Mouse (Mus musculus) neural tube, embryonic 14.5 days (tissue): ENCODE measurements around the gene Hs6st3. TPM values are rescaled to one million over a fixed set of nuclear protein-coding genes. Genes with fewer than 3 reads are reported as not detected.

Experiments
- ATAC-seq: fragments of 200-750 bp; cut with Nextera tagmentation; 2 replicates; pipeline ENCODE4 v1.8.0; 2017; ENCODE audit warnings: low read depth, mild to moderate bottlenecking, moderate TSS enrichment, moderate library complexity
- H3K27ac ChIP-seq: fragments of 300-500 bp; sonication (generic); 2 replicates; pipeline ENCODE4 v1.5.1; 2014; ENCODE audit warnings: low read depth, mild to moderate bottlenecking, control low read depth, low read length, moderate library complexity, mixed read lengths
- H3K27me3 ChIP-seq: fragments of 300-500 bp; sonication (generic); 2 replicates; pipeline ENCODE4 v1.6.1; 2014; ENCODE audit warnings: low read length; ENCODE audit not compliant: control insufficient read depth, insufficient read depth
- H3K36me3 ChIP-seq: fragments of 300-500 bp; sonication (generic); 2 replicates; pipeline ENCODE4 v1.6.1; 2014; ENCODE audit warnings: low read length, mixed read lengths; ENCODE audit not compliant: control insufficient read depth, insufficient read depth
- H3K4me1 ChIP-seq: fragments of 300-500 bp; sonication (generic); 2 replicates; pipeline ENCODE4 v1.6.1; 2014; ENCODE audit warnings: low read length; ENCODE audit not compliant: control insufficient read depth, insufficient read depth
- H3K4me2 ChIP-seq: fragments of 300-500 bp; sonication (generic); 2 replicates; pipeline ENCODE4 v1.6.1; 2014; ENCODE audit warnings: mild to moderate bottlenecking, low read depth, low read length, control low read depth
- H3K4me3 ChIP-seq: fragments of 300-500 bp; sonication (generic); 2 replicates; pipeline ENCODE4 v1.5.1; 2014; ENCODE audit warnings: low read depth, low read length, control low read depth, mixed read lengths
- H3K9ac ChIP-seq: fragments of 300-500 bp; sonication (generic); replicated peaks from 2 replicates; pipeline ENCODE4 v1.6.1; 2014; ENCODE audit warnings: low read depth, mild to moderate bottlenecking, control low read depth, low read length, mixed read lengths
- H3K9me3 ChIP-seq: fragments of 300-500 bp; sonication (generic); 2 replicates; pipeline ENCODE4 v1.6.1; 2016; ENCODE audit warnings: low read length; ENCODE audit not compliant: control insufficient read depth
- WGBS: fragments of 180-500 bp; shearing (Covaris S2); extraction: QIAGEN DNeasy Blood & Tissue Kit; methylation state at CpG from one replicate; pipeline ENCODE4 v1.1.7; 2014; 5-methylcytosine and 5-hydroxymethylcytosine counted together
- polyA plus RNA-seq: library from polyadenylated mRNA; unstranded; fragments of >200 nt; fragmentation: Nextera tagmentation; extraction: Ambion mirVana; gene quantifications from 2 replicates; pipeline ENCODE4 v1.2.1, GENCODE M21; 2014

The Hs6st3 gene
- polyA plus RNA-seq, 1 experiment from 2014 or later = 6.5 TPM

- Histone ChIP-seq H3K9ac (no peak overlapping the region), H3K36me3 (no peaks in the 10 kb centered on the region), H3K4me1 (no peaks in the 10 kb centered on the region), H3K27ac (no peak overlapping the region), H3K4me3 (no peak overlapping the region), H3K4me2 (no peak overlapping the region), H3K27me3 (no peaks in the 10 kb centered on the region), H3K9me3 (no peaks in the 10 kb centered on the region)
- ATAC-seq = no peak
- WGBS = 17% methylated on average over 4 of the region's 4 CpGs
These were observed 312.3 kb downstream of the Hs6st3 start for GRCm38 (mm10) chr14:119450471-119450870.

GRCm38 (mm10) chr14:119451594-119451993 lies 313.5 kb downstream of the Hs6st3 start:
- Histone ChIP-seq H3K9ac (no peak overlapping the region), H3K4me2 (no peak overlapping the region), H3K27me3 (no peaks in the 10 kb centered on the region), H3K4me1 (no peaks in the 10 kb centered on the region), H3K4me3 (no peak overlapping the region), H3K27ac (no peak overlapping the region), H3K9me3 (no peaks in the 10 kb centered on the region), H3K36me3 (no peaks in the 10 kb centered on the region)
- no peak for ATAC-seq

- Histone ChIP-seq H3K4me2 (no peak overlapping the region), H3K27ac (no peak overlapping the region), H3K9me3 (no peaks in the 10 kb centered on the region), H3K4me1 (no peaks in the 10 kb centered on the region), H3K9ac (no peak overlapping the region), H3K4me3 (no peak overlapping the region), H3K27me3 (no peaks in the 10 kb centered on the region), H3K36me3 (no peaks in the 10 kb centered on the region)
- ATAC-seq = no peak
These were observed 314.2 kb downstream of the Hs6st3 start for GRCm38 (mm10) chr14:119452382-119452781.

- no peak overlapping the region for H3K9ac ChIP-seq
- no peaks in the 10 kb centered on the region for H3K27me3 ChIP-seq
- H3K27ac ChIP-seq = no peak overlapping the region
- H3K4me1 ChIP-seq = no peaks in the 10 kb centered on the region
- H3K36me3 ChIP-seq = no peaks in the 10 kb centered on the region
- H3K9me3 ChIP-seq = no peaks in the 10 kb centered on the region
- no peak overlapping the region for H3K4me2 ChIP-seq
- WGBS = 74% methylated on average over 3 of the region's 3 CpGs
- no peak overlapping the region for H3K4me3 ChIP-seq
- no peak for ATAC-seq
These were observed 314.7 kb downstream of the Hs6st3 start for GRCm38 (mm10) chr14:119452797-119453196.

DNA sequence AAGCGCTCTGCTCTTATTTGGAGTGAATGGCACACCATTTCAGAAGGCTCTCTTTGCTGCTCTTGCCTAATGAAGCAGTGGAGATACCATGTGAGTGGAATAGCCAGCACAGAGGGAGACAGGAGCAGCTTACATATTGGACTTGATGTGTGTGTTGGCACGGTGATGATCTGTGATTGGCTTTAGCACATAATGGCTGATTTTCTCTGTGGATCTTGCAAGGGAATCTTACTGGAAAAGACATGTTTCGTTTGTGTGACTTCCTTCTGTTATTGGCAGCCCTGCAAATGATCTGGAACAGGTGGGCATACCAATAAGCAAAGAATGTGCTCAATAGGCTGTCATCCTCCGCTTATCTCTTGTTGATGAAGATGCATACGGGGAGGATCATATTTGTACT lies 326.2 kb downstream of the Hs6st3 start:
- Histone ChIP-seq H3K9me3 (no peaks in the 10 kb centered on the region), H3K4me1 (no peaks in the 10 kb centered on the region), H3K27ac (no peak overlapping the region), H3K27me3 (no peaks in the 10 kb centered on the region), H3K4me2 (no peak overlapping the region), H3K36me3 (no peaks in the 10 kb centered on the region), H3K9ac (no peak overlapping the region), H3K4me3 (no peak overlapping the region)
- 84% methylated on average over 5 of the region's 5 CpGs for WGBS
- ATAC-seq = no peak

GRCm38 (mm10) chr14:119464883-119465282 lies 326.7 kb downstream of the Hs6st3 start:
- 100% methylated on average over 1 of the region's 1 CpGs for WGBS
- Histone ChIP-seq H3K27me3 (no peaks in the 10 kb centered on the region), H3K4me1 (no peaks in the 10 kb centered on the region), H3K9ac (no peak overlapping the region), H3K4me3 (no peak overlapping the region), H3K27ac (no peak overlapping the region), H3K9me3 (no peaks in the 10 kb centered on the region), H3K36me3 (no peaks in the 10 kb centered on the region), H3K4me2 (no peak overlapping the region)
- no peak for ATAC-seq

DNA sequence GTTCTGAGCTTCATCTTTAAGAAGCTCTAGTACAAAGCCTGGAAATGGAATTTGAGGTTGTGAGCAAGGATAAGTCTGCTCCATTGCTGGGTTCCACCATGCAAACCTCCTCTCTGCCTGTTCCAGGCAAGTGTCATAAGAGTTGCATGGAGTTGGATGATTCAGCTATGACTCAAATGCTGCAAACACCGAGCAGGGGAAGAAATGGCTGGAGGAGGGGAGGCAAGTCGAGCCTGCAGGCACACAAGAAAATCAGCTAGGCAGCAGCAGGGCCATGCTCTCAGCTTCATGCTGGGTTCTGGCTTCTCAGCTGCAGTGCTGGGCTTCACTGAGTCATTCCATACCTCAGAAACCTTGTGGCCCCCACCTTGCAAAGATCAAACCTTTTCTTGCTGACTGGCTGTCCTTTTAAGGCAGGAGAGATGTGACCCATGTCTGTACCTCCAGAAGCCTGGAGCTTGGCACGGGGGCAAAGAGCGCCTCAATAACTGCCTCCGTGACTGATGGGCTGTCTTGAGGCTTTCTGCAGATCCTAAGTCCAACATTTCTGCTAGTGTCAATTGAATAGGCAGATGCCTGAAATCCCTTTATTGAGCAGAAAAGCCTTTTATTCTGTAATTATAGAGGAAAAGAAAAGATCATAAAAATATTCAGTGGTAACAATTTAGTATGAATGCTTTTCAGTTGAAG lies 328.9 kb downstream of the Hs6st3 start:
- 69% methylated on average over 5 of the region's 5 CpGs for WGBS
- H3K27me3 ChIP-seq = no peaks in the 10 kb centered on the region
- H3K9ac ChIP-seq = no peak overlapping the region
- no peak overlapping the region for H3K4me3 ChIP-seq
- H3K9me3 ChIP-seq = no peaks in the 10 kb centered on the region
- H3K4me1 ChIP-seq = no peaks in the 10 kb centered on the region
- H3K27ac ChIP-seq = no peak overlapping the region
- no peak overlapping the region for H3K4me2 ChIP-seq
- no peak for ATAC-seq
- H3K36me3 ChIP-seq = no peaks in the 10 kb centered on the region

DNA sequence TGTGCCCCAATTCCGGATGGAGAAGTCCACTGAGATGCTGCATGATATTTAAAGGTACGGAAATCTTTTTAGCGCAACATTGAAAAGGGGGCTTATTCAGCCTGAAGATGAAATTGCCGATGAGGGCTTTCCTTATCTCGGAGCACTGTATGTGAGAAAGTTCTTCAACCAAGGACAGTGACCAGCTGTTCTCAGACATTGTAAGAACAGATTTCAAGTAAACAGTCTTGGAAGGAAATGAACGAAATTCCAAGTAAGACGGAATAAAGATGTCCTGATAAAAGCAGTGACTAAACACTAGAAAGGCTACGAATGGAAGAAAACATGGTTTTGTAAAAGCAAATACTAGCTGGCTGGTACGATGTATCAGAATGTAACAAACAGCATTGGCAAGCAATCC lies 338.4 kb downstream of the Hs6st3 start:
- Histone ChIP-seq H3K4me2 (no peak overlapping the region), H3K9ac (no peak overlapping the region), H3K36me3 (no peaks in the 10 kb centered on the region), H3K9me3 (no peaks in the 10 kb centered on the region), H3K4me3 (no peak overlapping the region), H3K27me3 (no peaks in the 10 kb centered on the region), H3K27ac (no peak overlapping the region), H3K4me1 (no peaks in the 10 kb centered on the region)
- ATAC-seq = no peak
- WGBS = 93% methylated on average over 9 of the region's 9 CpGs

- H3K27ac ChIP-seq = no peak overlapping the region
- no peaks in the 10 kb centered on the region for H3K27me3 ChIP-seq
- H3K9me3 ChIP-seq = no peaks in the 10 kb centered on the region
- H3K4me3 ChIP-seq = no peak overlapping the region
- no peak overlapping the region for H3K9ac ChIP-seq
- no peak for ATAC-seq
- no peaks in the 10 kb centered on the region for H3K36me3 ChIP-seq
- 70% methylated on average over 4 of the region's 4 CpGs for WGBS
- no peak overlapping the region for H3K4me2 ChIP-seq
- H3K4me1 ChIP-seq = no peaks in the 10 kb centered on the region
These were observed 339.7 kb downstream of the Hs6st3 start for GRCm38 (mm10) chr14:119477836-119478235.
